Mouse (Mus musculus) midbrain, embryonic 11.5 days (tissue): ENCODE measurements at regions not wholly inside any gene's neighbourhood (a gene's known extent, or its start where the extent isn't known, plus 50 kb on each side); places are given as distances from the start of the nearest gene placed in this dataset.

Experiments
- ATAC-seq: fragments of 200-750 bp; cut with Nextera tagmentation; 2 replicates; pipeline ENCODE4 v1.8.0; 2017; ENCODE audit warnings: moderate TSS enrichment, moderate library complexity; ENCODE audit not compliant: low FRiP score
- DNase-seq: peaks from one replicate; pipeline ENCODE4 v3.0.0; 2015; ENCODE audit warnings: low spot score; ENCODE audit errors: missing footprints
- H3K27ac ChIP-seq: fragments of 300-500 bp; sonication (generic); 2 replicates; pipeline ENCODE4 v1.5.1; 2014; ENCODE audit warnings: low read depth, low read length
- H3K27me3 ChIP-seq: fragments of 300-500 bp; sonication (generic); 2 replicates; pipeline ENCODE4 v1.6.1; 2014; ENCODE audit warnings: mild to moderate bottlenecking, low read length, moderate library complexity, mixed read lengths; ENCODE audit not compliant: control insufficient read depth, insufficient read depth
- H3K36me3 ChIP-seq: fragments of 300-500 bp; sonication (generic); 2 replicates; pipeline ENCODE4 v1.6.1; 2014; ENCODE audit warnings: mild to moderate bottlenecking, low read length, moderate library complexity, mixed read lengths; ENCODE audit not compliant: control insufficient read depth, insufficient read depth
- H3K4me1 ChIP-seq: fragments of 300-500 bp; sonication (generic); 2 replicates; pipeline ENCODE4 v1.6.1; 2014; ENCODE audit warnings: low read length; ENCODE audit not compliant: control insufficient read depth, insufficient read depth
- H3K4me2 ChIP-seq: fragments of 300-500 bp; sonication (generic); 2 replicates; pipeline ENCODE4 v1.6.1; 2014; ENCODE audit warnings: mild to moderate bottlenecking, moderate library complexity
- H3K4me3 ChIP-seq: fragments of 300-500 bp; sonication (generic); 2 replicates; pipeline ENCODE4 v1.5.1; 2014; ENCODE audit warnings: low read depth, low read length
- H3K9ac ChIP-seq: fragments of 300-500 bp; sonication (generic); 2 replicates; pipeline ENCODE4 v1.6.1; 2014; ENCODE audit warnings: low read length
- H3K9me3 ChIP-seq: fragments of 300-500 bp; sonication (generic); 2 replicates; pipeline ENCODE4 v1.6.1; 2016; ENCODE audit warnings: low read length; ENCODE audit not compliant: control insufficient read depth
- WGBS: fragments of 180-500 bp; shearing (Covaris S2); extraction: QIAGEN DNeasy Blood & Tissue Kit; methylation state at CpG from one replicate; pipeline ENCODE4 v1.1.7; 2014; 5-methylcytosine and 5-hydroxymethylcytosine counted together

DNA sequence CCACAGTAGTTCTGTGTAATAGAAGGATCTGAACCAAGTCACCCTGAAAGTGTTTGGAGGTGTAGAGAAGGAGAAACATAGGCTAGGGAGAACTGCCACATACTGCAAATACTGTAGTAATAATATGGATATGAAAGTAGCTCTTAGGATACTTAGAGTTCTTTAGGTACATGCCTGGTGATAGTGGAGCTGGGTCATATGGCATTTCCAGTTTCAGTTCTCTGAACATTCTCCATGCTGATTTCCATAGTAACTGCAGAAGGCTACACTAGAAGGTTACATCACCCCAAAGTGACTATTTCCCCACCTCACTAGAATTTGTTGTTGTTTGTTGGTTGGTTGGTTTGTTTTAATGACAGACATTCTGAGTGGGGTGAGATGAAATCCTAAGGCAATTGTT lies 253.2 kb upstream of the Kdm8 start:
- 0 out of 2 replicates have a peak, but pooled peaks cover 4% of the 10 kb centered on the region for H3K4me1 ChIP-seq
- DNase-seq, result no peak

DNA sequence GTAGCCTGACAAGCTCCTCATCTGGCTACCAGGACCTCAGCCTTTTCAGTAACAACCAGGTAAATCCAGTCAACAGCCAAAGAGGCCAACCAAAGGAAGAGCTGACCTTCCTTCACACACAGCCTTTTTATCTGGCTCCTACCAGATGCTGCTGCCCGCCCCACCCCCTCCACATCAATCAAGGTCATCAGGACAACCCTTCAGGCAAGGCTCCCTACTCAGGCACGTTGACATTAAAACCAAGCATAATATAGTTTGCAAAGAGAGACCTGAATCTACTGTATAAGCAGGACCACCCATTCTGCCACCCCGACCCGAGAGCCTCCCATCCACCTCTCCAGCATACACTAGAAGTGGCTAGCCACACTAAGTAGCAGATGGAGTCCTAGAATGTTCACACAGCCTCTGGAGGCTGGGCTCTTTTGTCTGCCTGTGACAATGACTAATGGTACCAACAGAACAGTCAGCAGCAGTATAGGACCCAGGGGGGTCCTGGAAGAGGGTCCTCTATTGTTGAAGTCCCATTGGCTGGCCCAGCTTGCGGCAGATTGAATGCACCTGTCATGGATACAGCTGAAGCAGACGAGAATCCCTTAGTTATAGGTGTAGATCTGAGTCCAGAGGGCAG lies 233.0 kb upstream of the Kdm8 start:
- no peak overlapping the region for H3K4me2 ChIP-seq
- no peaks in the 10 kb centered on the region for H3K36me3 ChIP-seq
- no peak overlapping the region for H3K9ac ChIP-seq
- no peaks in the 10 kb centered on the region for H3K9me3 ChIP-seq
- no peak for ATAC-seq
- DNase-seq, result no peak
- no peak overlapping the region for H3K4me3 ChIP-seq
- H3K27ac ChIP-seq, result no peak overlapping the region
- H3K4me1 ChIP-seq, result no peaks in the 10 kb centered on the region
- no peaks in the 10 kb centered on the region for H3K27me3 ChIP-seq
- WGBS, result 82% methylated on average over 6 of the region's 6 CpGs

More for the DNA sequence above, 253.2 kb upstream of the Kdm8 start:
- Histone ChIP-seq H3K36me3 (no peaks in the 10 kb centered on the region), H3K4me2 (no peak overlapping the region), H3K9ac (no peak overlapping the region), H3K27me3 (no peaks in the 10 kb centered on the region), H3K9me3 (no peaks in the 10 kb centered on the region), H3K4me3 (no peak overlapping the region), H3K27ac (no peak overlapping the region)
- ATAC-seq, result no peak

DNA sequence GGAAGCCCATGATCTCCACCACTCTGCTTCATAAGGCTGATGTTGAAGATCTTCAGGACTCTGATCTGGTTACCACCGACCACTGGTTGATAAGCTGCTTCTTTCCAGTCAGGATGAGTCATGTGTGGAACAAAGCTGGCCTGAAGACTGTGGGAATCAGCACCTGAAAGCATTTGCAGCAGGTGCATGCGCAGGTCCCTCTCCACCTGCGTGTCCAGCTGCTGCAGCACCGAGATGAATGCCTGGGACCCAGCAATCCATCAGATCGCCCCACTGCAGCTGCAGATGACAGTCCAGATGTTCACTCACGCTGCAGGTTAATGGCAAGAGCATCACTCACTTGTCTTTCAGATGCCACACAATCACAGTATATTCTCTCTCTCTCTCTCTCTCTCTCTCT lies 230.4 kb upstream of the Kdm8 start:
- Histone ChIP-seq H3K27ac (no peak overlapping the region), H3K36me3 (no peaks in the 10 kb centered on the region), H3K27me3 (no peaks in the 10 kb centered on the region), H3K4me1 (no peaks in the 10 kb centered on the region), H3K4me3 (no peak overlapping the region), H3K9ac (no peak overlapping the region), H3K4me2 (no peak overlapping the region), H3K9me3 (no peaks in the 10 kb centered on the region)
- no peak for ATAC-seq
- WGBS, result 78% methylated on average over 6 of the region's 6 CpGs
- DNase-seq, result no peak

DNA sequence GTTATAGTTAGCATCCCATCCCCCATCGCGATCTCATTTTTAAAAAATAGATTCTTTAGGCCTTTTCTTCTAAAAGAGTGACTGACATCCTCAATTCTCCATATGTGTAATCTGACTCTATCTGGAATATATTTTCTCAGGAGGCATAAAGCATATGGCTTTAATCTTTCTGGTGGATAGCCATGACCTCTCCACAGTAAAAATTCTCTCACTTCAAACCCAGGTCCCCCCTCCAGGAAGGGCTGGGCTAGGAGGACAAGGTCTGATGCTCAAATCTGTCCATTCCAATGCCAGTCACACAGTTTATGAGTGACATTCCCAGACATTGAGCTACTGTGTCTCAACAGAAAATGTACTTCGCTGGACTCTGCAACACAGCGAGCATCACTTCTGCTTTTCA lies 226.8 kb upstream of the Kdm8 start:
- Histone ChIP-seq H3K27ac (no peak overlapping the region), H3K9ac (no peak overlapping the region), H3K4me3 (no peak overlapping the region), H3K36me3 (no peaks in the 10 kb centered on the region), H3K4me2 (no peak overlapping the region), H3K4me1 (no peaks in the 10 kb centered on the region), H3K27me3 (no peaks in the 10 kb centered on the region), H3K9me3 (no peaks in the 10 kb centered on the region)
- no peak for ATAC-seq
- no peak for DNase-seq
- WGBS, result 86% methylated on average over 4 of the region's 4 CpGs

DNA sequence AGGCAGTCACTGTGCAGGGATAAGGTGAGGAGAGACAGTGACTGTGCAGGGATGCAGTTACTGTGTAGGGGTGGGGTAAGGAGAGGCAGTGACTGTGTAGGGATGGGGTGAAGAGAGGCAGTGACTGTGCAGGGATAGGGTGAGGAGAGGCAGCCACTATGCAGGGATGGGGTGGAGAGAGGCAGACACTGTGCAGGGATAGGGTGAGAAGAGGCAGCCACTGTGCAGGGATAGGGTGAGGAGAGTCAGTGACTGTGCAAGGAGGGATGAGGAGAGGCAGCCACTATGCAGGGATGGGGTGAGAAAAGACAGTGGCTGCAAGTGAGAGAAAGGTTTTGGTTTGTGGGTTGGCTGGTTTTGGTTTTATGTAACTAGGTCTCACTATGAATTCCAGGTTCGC lies 221.8 kb upstream of the Kdm8 start:
- no peak overlapping the region for H3K9ac ChIP-seq
- no peaks in the 10 kb centered on the region for H3K27me3 ChIP-seq
- H3K9me3 ChIP-seq, result no peaks in the 10 kb centered on the region
- no peaks in the 10 kb centered on the region for H3K4me1 ChIP-seq
- H3K4me2 ChIP-seq, result no peak overlapping the region
- no peaks in the 10 kb centered on the region for H3K36me3 ChIP-seq
- 93% methylated on average over 1 of the region's 1 CpGs for WGBS
- DNase-seq (no peak), ATAC-seq (no peak)
- H3K4me3 ChIP-seq, result no peak overlapping the region
- no peak overlapping the region for H3K27ac ChIP-seq

DNA sequence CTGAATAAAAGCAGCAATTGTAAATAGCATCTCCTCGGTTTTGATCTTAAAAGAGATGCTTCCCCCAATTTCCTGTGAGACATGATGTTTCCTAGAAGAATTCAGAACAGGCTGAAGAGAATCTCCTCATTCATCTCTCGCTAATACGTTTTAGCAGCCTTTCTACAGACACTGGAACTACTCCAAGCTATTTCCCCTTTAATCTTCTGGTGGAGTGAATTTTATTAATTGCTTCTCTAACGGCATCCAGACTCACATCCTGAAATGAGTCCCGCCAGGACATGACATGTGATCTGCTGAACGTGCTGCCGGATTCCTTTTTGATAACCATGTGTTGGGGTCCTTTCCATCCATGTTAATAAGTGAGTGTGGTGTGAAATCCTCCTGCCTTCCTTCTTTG lies 209.6 kb upstream of the Kdm8 start:
- no peak overlapping the region for H3K27ac ChIP-seq
- 84% methylated on average over 7 of the region's 7 CpGs for WGBS
- no peak for DNase-seq
- H3K9ac ChIP-seq, result no peak overlapping the region
- no peak overlapping the region for H3K4me2 ChIP-seq
- no peaks in the 10 kb centered on the region for H3K9me3 ChIP-seq
- H3K4me1 ChIP-seq, result no peaks in the 10 kb centered on the region
- H3K4me3 ChIP-seq, result no peak overlapping the region
- no peak for ATAC-seq
- H3K36me3 ChIP-seq, result no peaks in the 10 kb centered on the region
- H3K27me3 ChIP-seq, result no peaks in the 10 kb centered on the region

DNA sequence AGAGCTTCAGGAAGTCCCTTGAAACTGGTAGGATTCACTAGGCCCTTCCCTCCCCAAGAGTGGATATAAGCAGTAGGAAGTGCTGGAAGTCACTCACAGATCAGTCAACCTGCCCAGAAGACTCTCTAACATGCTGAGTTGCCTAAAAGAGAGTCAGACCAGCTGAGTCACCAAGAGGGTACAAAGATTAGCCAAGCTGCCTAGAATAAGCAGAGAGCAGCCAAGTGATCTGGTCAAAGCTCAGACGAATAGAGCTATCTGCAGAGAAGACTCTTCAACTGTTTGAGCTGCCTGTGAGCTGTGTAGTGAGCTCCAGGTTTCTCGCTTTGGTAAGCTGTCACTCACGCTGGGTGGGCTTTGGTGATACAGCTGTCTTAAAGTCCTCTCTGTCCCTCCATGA lies 207.4 kb upstream of the Kdm8 start:
- ATAC-seq (no peak), DNase-seq (no peak)
- Histone ChIP-seq H3K9me3 (no peaks in the 10 kb centered on the region), H3K27ac (no peak overlapping the region), H3K4me3 (no peak overlapping the region), H3K36me3 (no peaks in the 10 kb centered on the region), H3K27me3 (no peaks in the 10 kb centered on the region), H3K4me2 (no peak overlapping the region), H3K9ac (no peak overlapping the region), H3K4me1 (no peaks in the 10 kb centered on the region)
- WGBS, result 77% methylated on average over 3 of the region's 3 CpGs

DNA sequence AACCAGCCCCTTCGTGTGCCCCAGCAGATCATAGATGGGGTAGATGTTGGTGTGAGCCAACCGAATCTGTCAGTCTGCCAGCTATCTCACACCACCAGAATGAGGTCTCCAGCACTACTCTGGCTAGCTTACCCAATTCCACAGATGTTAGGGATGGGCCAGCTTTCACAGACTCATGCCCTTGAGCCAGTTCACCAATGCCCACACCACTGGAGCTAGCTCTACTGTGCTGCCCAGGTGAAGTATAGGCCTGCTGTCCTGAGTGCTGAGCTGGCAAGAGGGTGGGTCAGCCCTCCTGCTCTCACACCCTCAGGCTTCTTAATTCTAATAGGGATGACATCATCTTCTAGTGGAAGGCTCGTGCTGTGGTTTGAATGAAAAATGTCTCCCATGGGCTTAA lies 201.5 kb upstream of the Kdm8 start:
- no peak for ATAC-seq
- no peak overlapping the region for H3K27ac ChIP-seq
- H3K36me3 ChIP-seq, result no peaks in the 10 kb centered on the region
- no peaks in the 10 kb centered on the region for H3K9me3 ChIP-seq
- no peaks in the 10 kb centered on the region for H3K27me3 ChIP-seq
- no peak overlapping the region for H3K4me2 ChIP-seq
- H3K9ac ChIP-seq, result no peak overlapping the region
- H3K4me3 ChIP-seq, result no peak overlapping the region
- no peak for DNase-seq
- H3K4me1 ChIP-seq, result no peaks in the 10 kb centered on the region
- 84% methylated on average over 3 of the region's 3 CpGs for WGBS

DNA sequence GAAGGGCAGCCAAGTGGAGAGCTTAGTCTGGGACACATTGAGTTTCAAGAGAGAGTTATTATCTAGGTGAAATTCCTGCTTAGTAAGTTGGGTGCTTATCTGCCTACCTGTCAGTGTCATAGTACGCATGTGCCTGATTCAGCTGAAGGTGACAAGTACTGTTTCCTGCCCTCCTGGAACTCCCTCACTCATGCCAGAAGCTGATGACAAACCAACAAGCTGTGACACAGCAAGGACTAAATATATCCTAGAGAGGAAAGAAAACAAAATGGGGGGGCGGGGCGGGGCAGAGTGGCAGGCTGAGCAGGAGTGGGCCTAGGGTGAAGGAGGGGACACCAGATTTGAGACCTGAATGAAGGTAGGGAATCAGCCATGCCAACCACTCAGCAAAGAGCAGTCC lies 196.1 kb upstream of the Kdm8 start:
- ATAC-seq (no peak), DNase-seq (no peak)
- H3K9ac ChIP-seq, result no peak overlapping the region
- no peaks in the 10 kb centered on the region for H3K9me3 ChIP-seq
- no peak overlapping the region for H3K4me2 ChIP-seq
- no peak overlapping the region for H3K4me3 ChIP-seq
- no peaks in the 10 kb centered on the region for H3K36me3 ChIP-seq
- 86% methylated on average over 3 of the region's 3 CpGs for WGBS
- H3K27ac ChIP-seq, result no peak overlapping the region
- no peaks in the 10 kb centered on the region for H3K27me3 ChIP-seq
- H3K4me1 ChIP-seq, result no peaks in the 10 kb centered on the region

DNA sequence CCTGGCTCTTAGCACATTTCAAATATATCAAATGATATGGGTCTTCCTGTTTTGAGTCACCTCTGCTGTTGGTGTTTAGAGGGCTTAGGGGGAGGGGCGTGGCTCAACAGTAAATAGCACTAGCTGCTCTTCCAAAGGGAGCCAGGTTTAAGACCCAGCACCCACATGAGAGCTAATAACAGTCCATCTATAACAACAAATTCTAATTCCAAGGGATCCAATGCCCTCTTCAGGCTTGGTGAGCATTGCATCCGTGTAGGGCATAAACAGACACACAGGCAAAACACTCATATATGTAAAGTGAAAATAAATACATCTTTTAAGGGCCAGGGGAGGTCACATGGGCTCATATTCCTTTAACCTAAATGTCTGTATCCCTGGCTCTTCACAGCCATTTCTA lies 194.1 kb upstream of the Kdm8 start:
- no peaks in the 10 kb centered on the region for H3K27me3 ChIP-seq
- no peaks in the 10 kb centered on the region for H3K4me1 ChIP-seq
- no peak overlapping the region for H3K27ac ChIP-seq
- ATAC-seq (no peak), DNase-seq (no peak)
- H3K9ac ChIP-seq, result no peak overlapping the region
- H3K4me2 ChIP-seq, result no peak overlapping the region
- no peak overlapping the region for H3K4me3 ChIP-seq
- 81% methylated on average over 2 of the region's 2 CpGs for WGBS
- no peaks in the 10 kb centered on the region for H3K36me3 ChIP-seq
- no peaks in the 10 kb centered on the region for H3K9me3 ChIP-seq
